Mouse (Mus musculus) adrenal gland, postnatal 36 days (tissue): ENCODE measurements around the gene Olfr1368. TPM values are rescaled to one million over a fixed set of nuclear protein-coding genes. Genes with fewer than 3 reads are reported as not detected.

ENCODE experiments used
- DNase-seq, 2 experiments: peaks; one replicate each; pipeline ENCODE4 v3.0.0; 2021; ENCODE audit warnings: mixed read lengths in 1 of 2
- long read RNA-seq, 2 experiments: library from polyadenylated mRNA; stranded (forward); transcript quantifications; one replicate each; pipeline ENCODE4 v2.0.0; 2021; ENCODE audit warnings: borderline sequencing depth in 2 of 2
- total RNA-seq, 2 experiments: library from RNA; stranded (reverse); gene quantifications; 2 replicates each; pipeline ENCODE4 v1.2.3; 2021

Gene Olfr1368
- not detected for total RNA-seq
- long read RNA-seq, experiment 1, result 0 reads
- long read RNA-seq, experiment 2, result 0 reads

DNA sequence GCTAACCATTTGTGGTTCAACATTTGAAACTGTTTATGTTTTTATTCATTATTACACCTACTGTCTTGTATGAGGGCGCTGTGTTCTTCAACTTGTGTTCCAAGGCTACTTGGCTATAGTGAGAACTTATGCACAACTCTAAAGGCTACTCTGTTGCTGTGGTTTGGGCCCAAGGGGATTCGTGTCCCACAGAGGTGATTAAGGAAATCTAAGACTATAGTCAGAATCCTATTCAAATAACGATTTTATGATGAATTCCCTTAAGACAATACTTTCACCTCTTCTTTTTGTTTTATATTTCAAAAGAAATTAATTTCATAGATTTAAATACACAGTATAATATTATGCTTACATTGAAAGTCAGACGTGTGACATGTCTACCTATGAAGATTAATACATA, at the start of gene Olfr1368:
Olfr1368 (minus strand) TSS at position 101 of the 400 bp plus-strand sequence.
- no peak for DNase-seq

GRCm38 (mm10) chr13:21185521-21185920, 39.9 kb upstream of the Olfr1368 start:
- DNase-seq, result no peak

- DNase-seq, result no peak
Observed at GRCm38 (mm10) chr13:21183661-21184060, 38.0 kb upstream of the Olfr1368 start.

- DNase-seq, result no peak
Observed at GRCm38 (mm10) chr13:21183066-21183465, 37.4 kb upstream of the Olfr1368 start.

DNA sequence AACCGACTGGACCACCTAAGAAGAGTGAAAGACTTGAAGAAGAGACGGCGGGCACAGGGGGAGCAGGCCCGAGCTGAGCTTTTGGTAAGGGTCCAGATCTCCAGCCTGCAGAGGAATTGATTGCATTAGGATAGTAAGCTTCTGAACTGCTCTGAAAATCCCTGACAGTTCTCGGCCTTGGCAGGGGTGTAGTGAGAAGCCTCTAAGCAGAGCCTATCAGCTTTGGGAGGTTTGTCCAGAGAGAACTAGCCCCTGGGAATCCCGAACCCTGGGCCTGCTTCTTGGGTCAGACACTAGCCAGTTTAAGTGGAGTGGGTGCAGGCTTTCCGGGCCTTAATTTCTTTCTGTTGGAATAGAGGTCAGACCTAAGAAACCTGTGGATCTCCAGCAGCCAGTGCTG, 36.3 kb upstream of the Olfr1368 start:
- no peak for DNase-seq

GRCm38 (mm10) chr13:21180551-21181530, 35.2 kb upstream of the Olfr1368 start:
- peak; percentile 65 to 72 for DNase-seq

DNA sequence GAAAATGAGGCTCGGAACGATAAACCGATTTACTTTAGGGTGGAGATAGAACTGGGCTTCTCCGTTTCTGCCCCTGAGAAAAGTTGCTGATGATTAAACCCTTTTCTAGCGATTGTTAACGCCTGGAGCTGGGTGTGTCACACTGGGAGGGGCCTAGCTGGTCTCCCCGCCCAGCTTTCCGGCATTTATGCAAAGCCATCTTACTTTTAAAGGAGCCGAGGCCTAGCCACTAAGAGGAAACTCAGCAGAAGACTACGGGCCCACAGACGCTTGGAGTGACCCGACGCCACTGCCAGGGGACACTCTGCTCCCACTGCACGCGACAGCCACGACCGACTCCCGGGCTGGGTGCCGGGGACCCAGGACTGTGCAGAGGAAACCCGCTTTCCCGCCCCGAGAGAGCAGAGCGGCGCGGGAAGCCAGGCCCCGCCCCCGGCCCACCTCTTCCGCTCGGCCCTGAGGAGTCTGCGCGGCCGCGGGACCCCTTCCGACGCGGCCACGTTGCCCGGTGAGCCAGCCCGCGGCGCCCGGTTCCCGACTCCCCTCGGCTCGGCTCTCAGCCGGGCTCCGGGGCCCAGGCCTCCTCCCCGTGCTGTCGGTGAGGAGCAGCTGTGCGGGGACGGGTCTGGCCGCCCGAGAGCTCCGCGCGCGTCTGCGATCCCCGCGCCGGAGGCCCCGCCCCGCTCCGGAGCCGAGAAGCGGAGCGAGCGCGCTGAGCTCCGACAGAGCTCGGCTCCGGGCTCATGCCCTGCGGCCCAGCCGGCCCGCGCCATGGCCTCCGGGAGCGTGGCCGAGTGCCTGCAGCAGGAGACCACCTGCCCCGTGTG, 34.3 kb upstream of the Olfr1368 start:
- peak; percentile 88 to 91 for DNase-seq

DNA sequence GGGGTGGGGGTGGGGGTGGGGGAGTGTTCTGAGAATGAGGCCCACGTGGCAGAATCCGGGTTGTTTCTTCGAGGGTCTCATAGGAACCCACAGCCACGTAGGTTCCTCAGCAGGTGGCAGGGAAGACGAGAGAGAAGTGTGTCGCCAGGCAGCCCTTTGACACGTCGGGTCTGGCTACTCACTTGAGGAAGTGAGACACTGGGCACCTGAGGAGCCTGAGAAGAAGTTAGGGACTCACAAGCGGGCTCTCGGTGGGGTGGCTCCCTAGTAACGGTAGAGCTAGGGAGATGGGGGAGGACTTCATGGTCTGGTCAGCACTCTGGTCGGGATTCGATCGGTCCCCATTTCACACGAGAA, 33.7 kb upstream of the Olfr1368 start, which contains the start of gene Trim27:
Trim27 (plus strand) TSS at position 79 of the 357 bp plus-strand sequence.
- no peak for DNase-seq

DNA sequence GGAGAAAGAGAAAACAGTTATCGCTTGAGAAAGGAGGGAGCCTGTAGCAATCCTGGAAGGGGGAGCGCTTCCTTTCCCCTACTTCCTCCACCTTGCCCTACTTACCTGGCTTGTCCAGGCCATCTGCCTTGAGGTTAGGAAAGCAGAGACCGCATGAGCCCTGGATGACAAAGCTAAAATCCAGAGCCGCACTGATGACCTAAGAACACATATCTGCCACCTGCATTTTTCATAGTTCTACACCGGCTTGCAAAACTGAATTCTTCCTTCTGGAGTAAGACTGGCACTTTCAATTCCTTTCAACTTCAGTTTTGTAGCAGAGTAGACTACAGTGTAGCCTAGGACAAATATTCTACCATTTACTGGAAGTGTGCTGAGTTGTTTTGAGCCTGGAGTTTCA, 32.7 kb upstream of the Olfr1368 start:
- no peak for DNase-seq

GRCm38 (mm10) chr13:21177657-21178056, 32.0 kb upstream of the Olfr1368 start:
- DNase-seq, result no peak

- DNase-seq, result no peak
Observed at GRCm38 (mm10) chr13:21176733-21177132, 31.1 kb upstream of the Olfr1368 start.

DNA sequence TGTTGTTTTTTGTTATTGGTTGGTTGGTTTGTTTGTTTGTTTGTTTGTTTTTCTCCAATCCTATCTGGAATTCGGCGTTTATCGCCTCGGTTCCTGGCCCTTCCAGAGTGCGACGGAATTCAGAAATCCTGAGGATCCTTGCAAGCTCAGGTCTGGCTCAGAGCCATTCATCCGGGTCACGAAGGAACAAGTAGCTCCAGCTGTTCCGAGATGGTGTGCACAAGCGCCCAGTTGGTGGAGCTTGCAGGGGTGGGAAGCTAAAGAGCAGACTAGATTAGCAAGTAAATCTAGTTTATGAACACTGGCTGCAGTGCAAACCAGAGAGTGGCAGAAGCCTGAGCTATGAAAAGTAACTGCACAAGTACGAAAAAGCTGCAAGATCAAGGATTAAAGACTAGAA, 27.4 kb upstream of the Olfr1368 start:
- peak; percentile 89 to 94 for DNase-seq

DNA sequence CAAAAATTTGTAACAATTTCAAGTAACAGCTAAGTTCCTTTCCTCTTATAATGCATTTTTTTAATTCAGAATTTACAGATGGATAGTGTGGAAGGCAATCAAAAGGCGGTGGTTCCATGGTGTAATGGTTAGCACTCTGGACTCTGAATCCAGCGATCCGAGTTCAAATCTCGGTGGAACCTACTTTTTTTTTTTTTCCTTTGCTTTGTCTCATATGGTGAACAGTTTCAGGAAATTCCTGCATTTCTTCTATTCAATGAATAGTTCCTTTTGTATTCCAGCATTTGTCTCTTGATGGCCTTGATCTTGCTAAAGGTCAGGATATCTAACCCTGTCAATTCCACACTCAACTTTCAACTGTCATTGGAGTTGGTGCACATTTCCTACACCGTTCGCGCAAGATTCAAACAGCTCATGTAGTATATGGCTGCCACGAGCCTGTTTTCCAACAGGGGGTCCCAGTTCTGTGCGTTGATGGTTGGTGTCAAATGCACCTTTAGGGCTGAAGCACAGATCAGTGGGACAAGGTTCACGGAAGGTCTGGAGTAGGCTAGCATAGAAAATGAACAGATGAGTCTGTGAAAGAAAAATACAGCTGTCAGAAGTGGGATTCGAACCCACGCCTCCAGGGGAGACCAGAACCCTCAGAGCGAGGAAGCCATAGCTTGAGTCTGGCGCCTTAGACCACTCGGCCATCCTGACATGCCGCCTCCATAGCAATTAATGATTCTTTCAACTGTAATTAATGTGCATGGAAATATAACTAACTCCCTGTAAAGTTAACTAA, 26.8 kb upstream of the Olfr1368 start:
- peak; percentile 63 to 67 for DNase-seq

DNA sequence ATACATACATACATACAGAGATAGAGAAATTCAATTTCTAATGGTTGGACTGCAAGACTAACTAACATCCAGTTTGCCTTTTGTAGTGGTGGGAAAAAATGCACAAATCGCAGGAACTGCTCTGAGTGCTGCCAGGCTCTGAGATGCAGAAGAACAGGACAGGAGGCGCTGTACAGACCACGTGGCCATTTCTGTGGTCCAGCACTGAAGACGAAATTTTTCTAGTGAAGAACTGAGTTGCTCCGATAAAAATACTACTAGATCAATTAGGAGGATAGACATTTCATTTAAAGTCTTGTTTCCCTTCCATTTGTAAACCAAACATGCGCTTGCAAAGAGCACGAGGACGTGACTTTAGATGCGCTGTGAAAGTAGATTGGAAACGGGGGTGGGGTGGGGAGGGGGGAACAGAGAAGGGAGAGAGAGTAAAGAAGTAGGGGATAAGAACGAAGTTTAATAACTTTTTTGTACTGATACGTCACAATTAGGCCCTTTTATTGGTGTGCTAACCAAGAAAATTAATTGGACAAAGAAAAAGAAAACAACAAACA, 26.0 kb upstream of the Olfr1368 start:
- peak; percentile 27 to 45 for DNase-seq

- no peak for DNase-seq
Observed at GRCm38 (mm10) chr13:21171156-21171530, 25.5 kb upstream of the Olfr1368 start.

DNA sequence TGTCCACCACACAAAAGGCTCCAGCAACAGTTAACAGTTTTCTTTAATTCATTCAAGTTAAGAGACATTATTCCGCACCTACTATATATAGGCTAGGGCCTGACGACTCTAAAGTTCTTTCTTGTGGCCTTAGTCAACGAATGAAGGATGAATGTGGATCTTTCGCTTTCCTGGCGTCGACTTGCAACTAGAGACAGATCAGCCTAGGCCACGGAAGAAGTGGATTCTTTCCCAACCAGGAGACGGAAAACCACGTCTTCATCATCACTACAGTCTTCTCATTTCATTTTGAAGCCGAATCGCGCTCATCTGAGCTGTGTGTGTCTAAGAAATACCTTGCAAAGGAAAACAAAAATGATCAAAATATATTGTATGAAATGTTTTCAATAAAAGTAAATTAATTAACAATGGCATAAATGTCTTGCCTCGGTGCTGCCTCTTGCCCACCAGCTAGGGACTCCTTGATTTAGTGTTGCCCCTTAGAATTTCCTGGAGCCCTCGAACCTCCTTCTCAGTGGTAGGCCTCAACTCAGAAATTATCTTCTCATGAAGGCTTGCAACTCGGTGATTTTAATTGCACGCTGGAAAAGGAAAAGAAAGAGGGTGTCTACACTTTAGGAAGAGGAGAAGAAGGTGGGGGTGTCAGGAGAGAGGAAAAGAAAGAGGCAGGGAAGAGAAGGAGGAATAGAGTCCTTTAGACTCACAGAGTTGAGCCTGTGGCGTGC, 24.9 kb upstream of the Olfr1368 start:
- DNase-seq, result no peak

GRCm38 (mm10) chr13:21169657-21170430, 24.2 kb upstream of the Olfr1368 start:
- peak; percentile 77 to 80 for DNase-seq

DNA sequence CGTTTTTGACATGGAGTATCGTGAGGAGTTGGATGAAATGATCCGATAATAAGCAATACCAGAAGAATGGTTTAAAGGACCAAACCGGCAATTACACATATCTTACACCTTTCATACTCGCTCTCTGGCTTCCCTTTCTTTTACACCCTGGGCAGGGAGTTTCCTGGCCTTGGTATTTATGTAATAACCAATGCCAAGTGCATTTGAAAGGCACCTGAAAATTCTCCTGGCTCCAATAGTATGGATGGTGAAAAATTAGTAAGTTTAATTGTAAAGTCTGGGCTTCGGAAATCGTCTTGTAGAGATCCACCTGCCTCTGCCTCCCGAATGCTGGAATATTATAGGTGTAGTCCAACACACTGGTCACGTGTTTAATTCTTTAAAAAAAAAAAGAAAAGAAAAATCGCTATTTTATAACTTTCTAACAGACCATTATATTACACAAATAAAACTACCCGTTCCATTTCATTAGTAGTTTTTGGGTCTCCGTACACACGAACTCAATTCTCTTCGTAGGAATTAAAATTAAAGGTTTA, 23.5 kb upstream of the Olfr1368 start:
- no peak for DNase-seq

- peak; percentile 32 to 41 for DNase-seq
Observed at GRCm38 (mm10) chr13:21168371-21169011, 22.8 kb upstream of the Olfr1368 start.
